In the genomic region with DNA sequence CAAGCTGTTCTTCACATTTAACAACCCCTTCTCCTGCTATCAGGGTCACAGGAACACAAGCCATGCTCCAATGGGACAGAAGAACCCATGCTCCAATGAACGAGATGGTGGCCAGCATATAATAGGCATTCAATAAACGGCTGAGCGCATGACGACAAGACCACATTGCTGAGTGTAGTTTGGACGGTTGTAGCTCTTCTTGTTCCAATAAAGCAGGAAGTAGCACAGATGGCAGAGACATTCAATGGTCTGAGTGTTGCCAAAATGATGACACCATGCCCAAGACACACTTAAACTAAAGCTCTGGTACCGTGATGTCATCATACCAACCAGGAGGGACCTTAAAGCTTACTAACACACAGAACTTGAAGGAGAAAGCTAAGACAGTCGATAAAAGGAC, we compare ENCODE assay signal across 21 mouse cellular contexts. TPM values are rescaled to one million over a fixed set of nuclear protein-coding genes. Genes with fewer than 3 reads are reported as not detected.
A peak's percentile ranks its signal among the peaks of the same experiment; 100 is the strongest.
DNase-seq lines count a peak whose midpoint lies in the region; ATAC-seq lines count a peak whose summit lies in the region.
"Had no signal": no experiment of that assay in that cellular context is flagged by ENCODE, and none has a peak within 500 bp of the region (broad histone marks: within the 10 kb centered on the region; RNA-seq: fewer than 3 reads in every experiment).

No protein-coding gene starts in this region.

- no peak overlapping the region for H3K27ac ChIP-seq in embryonic facial prominence, embryonic 15.5 days (replicated peaks)
- no peak overlapping the region for H3K27ac ChIP-seq in embryonic facial prominence, embryonic 10.5 days (replicated peaks)
- H3K27ac ChIP-seq: hindbrain, embryonic 15.5 days; kidney, postnatal 0 days; limb, embryonic 15.5 days; midbrain, embryonic 10.5 days; neural tube, embryonic 13.5 days had no signal

- H3K4me1 ChIP-seq in embryonic facial prominence, embryonic 15.5 days = peaks cover 4% of the 10 kb centered on the region; the same call in 1 of the 2 replicates
- peaks cover 8% of the 10 kb centered on the region for H3K4me1 ChIP-seq in embryonic facial prominence, embryonic 10.5 days
- H3K4me1 ChIP-seq: hindbrain, embryonic 15.5 days had no signal

- no peaks in the 10 kb centered on the region for H3K9me3 ChIP-seq in embryonic facial prominence, embryonic 15.5 days (replicated peaks)
- H3K9me3 ChIP-seq in embryonic facial prominence, embryonic 10.5 days = no peaks in the 10 kb centered on the region
- H3K9me3 ChIP-seq: hindbrain, embryonic 15.5 days; limb, embryonic 15.5 days; midbrain, embryonic 10.5 days; neural tube, embryonic 13.5 days had no signal

- no peak for DNase-seq in embryonic facial prominence, embryonic 10.5 days (ENCODE audit: low spot score)
- DNase-seq in right cerebral cortex, postnatal 25 days = peak; percentile 11
- no peak for DNase-seq in right cerebral cortex, postnatal 14 days
- DNase-seq in cerebellum, postnatal 14 days = peak; percentile 29 to 55
- no peak for DNase-seq in lung, postnatal 4 days
- DNase-seq in lung, postnatal 36 days = no peak
- DNase-seq in adrenal gland, postnatal 36 days = no peak
- DNase-seq: adrenal gland, adult 8-10 months; gastrocnemius, postnatal 25 days; heart, postnatal 14 days; kidney, adult 11 months; lung, postnatal 14 days; thymus, postnatal 25 days had no signal

- 63% methylated on average over 7 of the region's 7 CpGs for WGBS in embryonic facial prominence, embryonic 15.5 days
- WGBS in embryonic facial prominence, embryonic 10.5 days = 91% methylated on average over 7 of the region's 7 CpGs

- peak; percentile 63; the same call in 1 of the 2 replicates for ATAC-seq in embryonic facial prominence, embryonic 15.5 days (ENCODE audit: insufficient number of reproducible peaks, low FRiP score, low TSS enrichment, low read depth)

- no peak overlapping the region for H3K4me2 ChIP-seq in embryonic facial prominence, embryonic 15.5 days (replicated peaks)
- H3K4me2 ChIP-seq: heart, embryonic 11.5 days; hindbrain, embryonic 15.5 days; limb, embryonic 15.5 days; neural tube, embryonic 13.5 days had no signal

- H3K36me3 ChIP-seq in embryonic facial prominence, embryonic 15.5 days = no peaks in the 10 kb centered on the region
- no peaks in the 10 kb centered on the region for H3K36me3 ChIP-seq in embryonic facial prominence, embryonic 10.5 days (replicated peaks)
- H3K36me3 ChIP-seq: hindbrain, embryonic 15.5 days; limb, embryonic 15.5 days; midbrain, embryonic 10.5 days; neural tube, embryonic 13.5 days had no signal

- no peaks in the 10 kb centered on the region for H3K27me3 ChIP-seq in embryonic facial prominence, embryonic 15.5 days
- no peaks in the 10 kb centered on the region for H3K27me3 ChIP-seq in embryonic facial prominence, embryonic 10.5 days (replicated peaks; ENCODE audit: low read depth, poor library complexity, severe bottlenecking)
- H3K27me3 ChIP-seq: hindbrain, embryonic 15.5 days; limb, embryonic 15.5 days had no signal

- H3K4me3 ChIP-seq in embryonic facial prominence, embryonic 15.5 days (replicated peaks) = no peak overlapping the region
- H3K4me3 ChIP-seq in embryonic facial prominence, embryonic 10.5 days = no peak overlapping the region
- H3K4me3 ChIP-seq: erythroblast, embryonic 14.5 days; hindbrain, embryonic 15.5 days; limb, embryonic 15.5 days; midbrain, embryonic 10.5 days; neural tube, embryonic 13.5 days had no signal

- H3K9ac ChIP-seq in embryonic facial prominence, embryonic 15.5 days = no peak overlapping the region
- H3K9ac ChIP-seq: hindbrain, embryonic 15.5 days; limb, embryonic 15.5 days; neural tube, embryonic 13.5 days had no signal

RNA-seq across cellular contexts. Expression of a gene that starts 16.7 kb away (rescaled TPM):
- 12.4 and 13.1 TPM in 2 replicates for polyA plus RNA-seq in embryonic facial prominence, embryonic 15.5 days (2015; fragmentation: Nextera tagmentation; extraction: Ambion mirVana)
- polyA plus RNA-seq in embryonic facial prominence, embryonic 10.5 days (2016; fragmentation: Nextera tagmentation; extraction: Ambion mirVana) = 13.2 and 14.5 TPM in 2 replicates
- 10 to 100 TPM; 50.2 to 50.8 TPM for total RNA-seq in adrenal gland, postnatal 36 days (2021)

RNA-seq across cellular contexts. Expression of a gene that starts 56.6 kb away (rescaled TPM):
- polyA plus RNA-seq in embryonic facial prominence, embryonic 15.5 days (2015; fragmentation: Nextera tagmentation; extraction: Ambion mirVana) = 11.6 and 13.4 TPM in 2 replicates
- polyA plus RNA-seq in embryonic facial prominence, embryonic 10.5 days (2016; fragmentation: Nextera tagmentation; extraction: Ambion mirVana) = 15.6 and 16.5 TPM in 2 replicates
- 1 to 10 TPM; 3.7 to 4.7 TPM for total RNA-seq in adrenal gland, postnatal 36 days (2021)

Comparison
In these comparisons a context has a peak if more than half of its experiments do, and no peak if none do; other contexts are left out.
1. DNase-seq: peak in right cerebral cortex, postnatal 25 days (single experiment) and cerebellum, postnatal 14 days (2 of 2); none in embryonic facial prominence, embryonic 10.5 days (single experiment), right cerebral cortex, postnatal 14 days (single experiment), lung, postnatal 4 days (0 of 2), lung, postnatal 36 days (single experiment) and adrenal gland, postnatal 36 days (0 of 2).